Mouse (Mus musculus) heart, postnatal 4 days (tissue): Measurements from ENCODE around the gene Slc2a9. TPM values are rescaled to one million over a fixed set of nuclear protein-coding genes. Genes with fewer than 3 reads are reported as not detected.

Experiments used
- DNase-seq: peaks from one replicate; pipeline ENCODE4 v3.0.0; 2021
- total RNA-seq, 2 experiments: library from RNA; stranded (reverse); gene quantifications; 2 replicates each; pipeline ENCODE4 v1.2.3; 2021

The Slc2a9 gene
- total RNA-seq, result 1 to 10 TPM; 1.8 to 2.0 TPM

DNA sequence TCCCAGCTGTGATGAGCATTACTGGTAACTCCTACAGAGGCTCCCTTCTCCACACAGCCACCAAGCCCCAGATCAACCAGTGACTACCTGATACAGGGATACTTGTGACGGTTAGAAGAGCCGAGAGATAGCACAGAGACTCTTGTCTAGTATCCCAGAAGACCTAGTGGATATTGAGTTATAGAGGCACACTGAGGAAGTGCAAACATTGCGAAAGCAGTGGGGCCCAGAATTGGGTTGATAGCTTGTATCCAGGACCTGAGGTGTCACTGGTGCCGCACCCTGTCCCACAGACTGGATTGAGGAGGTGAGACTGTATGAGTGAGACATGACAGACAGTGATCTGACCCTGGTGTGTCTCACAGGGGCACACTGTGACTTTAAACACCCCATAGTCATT lies at the start of gene Slc2a9:
Gene Slc2a9 (minus strand): TSS at position 152 of the 400 bp plus-strand sequence.
- DNase-seq, result no peak

DNA sequence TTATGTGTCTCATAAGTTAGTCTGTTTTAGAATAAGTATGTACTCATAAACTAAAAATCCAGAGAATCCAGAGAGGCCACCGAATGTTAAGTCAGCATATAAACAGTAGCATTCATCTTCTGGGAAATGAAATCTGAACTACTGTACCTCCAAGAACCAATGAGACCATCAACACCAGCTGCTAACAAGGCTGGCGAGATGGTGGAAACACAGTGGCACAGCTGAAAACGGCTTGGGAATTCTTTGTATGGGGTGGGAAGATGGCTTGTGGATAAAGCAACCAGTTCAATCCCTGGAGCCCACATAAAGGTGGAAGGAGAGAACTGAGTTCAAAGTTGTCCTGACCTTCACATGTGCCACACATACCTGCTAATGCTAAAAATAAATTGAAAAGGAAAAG lies 49.7 kb upstream of the Slc2a9 start:
- no peak for DNase-seq

DNA sequence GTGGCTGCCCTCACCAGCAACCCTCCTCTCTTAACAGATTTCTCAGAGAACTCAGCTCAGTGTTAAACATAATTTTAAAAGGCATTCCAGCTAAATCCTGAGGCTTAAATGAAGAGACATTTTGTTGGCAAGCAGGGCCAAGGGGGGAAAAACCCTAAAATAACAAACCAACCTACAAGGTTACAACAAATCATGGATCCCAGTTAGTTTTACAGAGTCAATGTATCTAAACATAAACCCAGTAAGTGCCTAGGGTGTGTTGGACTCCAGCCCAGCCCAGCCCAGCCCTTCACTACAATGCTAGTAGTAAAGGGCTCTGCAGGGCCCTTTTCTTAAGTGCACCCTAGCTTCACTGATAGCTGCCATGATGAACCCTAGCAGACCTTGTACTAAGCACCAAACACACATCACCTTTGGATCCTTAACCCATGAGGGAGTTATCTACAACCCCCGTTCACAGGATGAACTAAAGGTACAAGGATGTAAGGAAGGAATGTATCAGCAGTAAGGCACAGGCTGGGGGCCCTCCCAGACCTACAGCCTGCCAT lies 47.4 kb upstream of the Slc2a9 start:
- DNase-seq, result peak; percentile 22

DNA sequence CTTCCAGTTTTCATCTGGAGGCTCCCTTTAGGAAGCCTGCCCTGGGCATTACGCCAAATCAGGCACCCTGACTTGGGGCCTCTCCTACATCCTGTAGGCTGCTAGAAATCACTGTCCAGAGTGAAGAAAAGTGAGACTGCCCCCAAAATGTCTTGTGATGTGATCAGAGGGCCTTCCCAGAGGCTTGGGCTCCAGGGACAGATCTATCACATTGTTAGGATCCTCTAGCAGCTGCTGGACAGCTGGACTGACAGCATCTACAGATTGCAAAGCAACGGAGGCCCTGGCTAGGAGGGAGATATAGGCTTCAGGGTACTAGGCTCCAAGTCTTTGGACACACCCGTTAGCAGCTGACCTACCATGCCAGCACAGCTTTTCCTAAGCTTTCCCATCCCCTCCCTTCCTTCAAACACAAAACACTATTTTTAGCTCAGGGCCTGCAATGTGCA lies 46.5 kb upstream of the Slc2a9 start:
- peak; percentile 59 for DNase-seq

DNA sequence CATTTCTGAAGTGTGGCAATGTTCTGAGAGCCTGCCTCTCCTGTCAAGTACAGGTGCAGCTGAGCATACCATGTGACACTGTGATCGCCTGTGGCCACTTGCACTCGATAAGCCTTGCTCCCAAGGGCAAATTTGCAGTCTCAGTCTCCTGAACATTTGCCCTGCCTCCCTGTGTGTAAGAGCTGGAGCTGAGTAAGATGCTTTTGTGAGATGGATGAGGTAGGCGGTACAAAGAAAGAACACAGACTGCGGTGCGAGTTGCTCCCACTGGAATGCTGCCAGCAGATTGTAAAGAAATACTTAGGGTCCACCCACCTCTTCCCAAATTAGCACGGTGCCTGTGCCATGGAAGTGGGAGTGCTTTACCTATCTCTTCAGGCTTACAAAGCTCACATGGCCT lies 44.4 kb upstream of the Slc2a9 start:
- DNase-seq, result peak; percentile 34

DNA sequence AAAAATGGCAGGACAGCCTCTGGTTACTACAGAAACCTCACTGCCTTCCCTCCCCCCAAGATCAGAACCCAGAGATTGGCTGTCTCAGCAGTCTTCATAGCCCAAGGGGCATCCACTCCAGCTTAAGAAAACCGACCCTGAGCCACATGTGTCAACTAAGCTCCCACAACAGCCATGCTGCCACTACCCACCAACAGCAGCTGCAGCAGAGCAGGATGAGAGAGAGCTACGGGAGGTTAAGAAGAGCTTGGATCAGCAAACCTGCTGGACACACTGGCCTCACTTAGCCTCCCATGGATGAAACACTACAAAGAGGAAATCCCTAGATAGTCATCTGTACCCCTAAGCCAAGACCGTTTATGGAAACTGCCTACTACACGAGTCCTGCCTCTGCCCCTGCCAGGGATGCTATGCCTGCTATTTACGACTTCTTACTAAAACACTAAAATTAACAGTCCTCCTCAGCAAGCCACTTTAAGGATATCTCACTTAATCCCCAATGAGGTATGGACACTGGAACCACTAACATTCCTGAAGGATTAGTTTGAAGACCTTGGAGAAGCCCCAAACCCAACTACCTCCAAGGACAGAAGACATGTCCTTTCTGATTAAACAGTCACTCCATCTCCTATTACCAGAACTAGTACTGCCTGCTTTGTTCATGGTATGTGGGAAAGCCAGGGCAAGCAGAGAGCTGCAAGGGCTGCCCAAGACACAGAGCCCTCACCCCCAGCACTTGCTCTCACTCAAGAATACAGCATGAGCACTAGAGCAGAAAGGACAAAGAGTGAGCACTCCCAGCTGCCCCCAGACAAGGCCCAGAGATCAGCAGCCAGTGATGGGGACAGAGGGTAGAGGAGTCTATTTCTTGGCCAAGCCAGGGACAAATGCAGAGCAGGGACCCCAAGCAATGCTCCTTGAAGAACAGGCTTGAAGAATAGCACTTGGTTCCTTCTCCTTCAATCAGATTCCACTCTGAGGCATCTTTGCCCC lies 41.8 kb upstream of the Slc2a9 start:
- no peak for DNase-seq

DNA sequence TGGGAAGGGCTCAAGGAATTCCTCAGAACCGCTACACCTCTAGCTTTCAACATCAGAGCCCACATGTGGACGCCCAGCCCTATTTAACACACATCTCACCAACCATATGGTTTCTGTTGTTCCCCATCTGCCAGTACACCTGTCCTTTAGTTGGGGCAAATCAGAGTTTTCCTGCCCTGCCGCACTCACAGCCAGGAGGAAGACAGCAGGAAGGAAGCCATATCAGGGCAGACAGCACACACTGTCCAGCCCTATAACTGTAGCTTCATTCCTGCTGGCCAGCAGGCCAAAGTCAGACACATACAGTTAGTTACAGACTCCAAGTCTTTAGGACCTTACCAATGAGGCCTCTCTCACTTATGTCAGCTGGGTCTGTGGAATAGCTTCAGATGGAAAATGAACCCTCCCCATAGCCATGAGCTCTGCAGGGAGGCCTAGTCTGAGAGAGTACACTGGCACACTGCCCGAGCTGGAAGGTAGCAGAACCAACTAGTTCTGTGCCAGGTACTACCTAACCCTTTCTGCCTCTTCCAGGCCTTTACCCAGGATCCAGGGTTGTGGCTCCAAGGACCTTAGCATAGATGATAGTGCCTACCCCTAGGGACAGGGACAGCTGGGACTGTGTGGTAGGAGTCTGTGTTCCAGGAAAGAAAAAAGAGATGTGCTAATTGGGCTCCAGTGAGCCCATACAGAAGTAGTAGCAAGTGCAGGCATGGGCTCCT lies 40.7 kb upstream of the Slc2a9 start:
- peak; percentile 47 for DNase-seq

DNA sequence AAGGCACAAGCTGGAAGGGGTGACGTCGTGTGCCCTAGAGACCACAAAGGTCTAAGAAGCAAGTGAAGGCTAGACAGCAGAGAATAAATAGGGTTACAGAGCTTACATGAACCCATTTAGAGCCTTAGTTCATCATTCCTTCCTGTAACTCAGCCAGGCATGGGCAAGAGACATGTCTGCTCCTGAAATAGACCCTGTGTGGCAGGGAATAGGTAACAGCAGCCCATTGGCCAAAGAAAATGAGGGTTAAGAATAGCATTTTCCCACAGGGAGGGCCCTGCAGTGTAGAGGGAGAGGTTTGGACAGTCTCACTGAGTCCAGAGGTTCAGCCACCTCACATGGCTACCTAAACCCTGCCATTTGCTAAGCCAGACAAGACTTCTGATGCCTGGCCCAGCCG lies 38.8 kb upstream of the Slc2a9 start:
- no peak for DNase-seq

DNA sequence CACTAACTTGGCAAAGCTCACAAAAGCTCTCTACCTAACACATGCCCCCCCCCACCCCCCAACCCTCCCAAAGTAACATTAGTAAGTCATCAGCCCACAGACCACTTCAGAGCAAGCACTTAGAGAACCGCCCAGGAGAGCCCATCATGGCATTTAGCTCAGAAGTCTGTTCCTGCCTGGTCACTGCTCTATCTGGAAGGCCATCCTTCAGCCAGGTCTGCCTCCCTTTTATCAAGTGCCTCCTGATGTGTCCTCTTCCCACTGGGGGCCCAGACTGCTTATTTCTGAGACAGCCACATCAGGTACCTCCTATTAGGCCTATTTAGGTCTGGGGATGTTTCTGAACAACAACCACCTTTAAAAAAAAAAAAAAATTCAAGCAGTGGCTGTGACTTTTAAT lies 38.0 kb upstream of the Slc2a9 start:
- DNase-seq, result no peak

DNA sequence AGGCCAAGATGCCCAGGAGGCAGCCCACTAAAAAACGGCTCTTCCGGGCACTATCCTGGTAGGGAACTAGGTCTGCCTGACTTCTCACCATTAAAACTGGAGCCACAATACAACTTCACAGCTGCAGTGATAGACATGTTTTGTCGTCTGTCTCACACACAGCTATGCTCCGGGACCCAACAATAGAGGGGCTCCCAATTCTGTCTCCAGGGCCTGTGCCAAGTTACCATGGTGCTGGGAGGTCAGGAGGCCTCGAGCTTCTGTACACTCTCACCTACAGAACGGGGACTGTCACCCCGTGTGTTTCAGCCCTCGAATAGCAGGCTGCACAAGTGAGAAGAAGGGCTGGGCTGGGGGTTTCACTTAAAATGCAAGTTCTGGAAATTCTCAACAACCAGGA lies 35.6 kb upstream of the Slc2a9 start:
- no peak for DNase-seq

DNA sequence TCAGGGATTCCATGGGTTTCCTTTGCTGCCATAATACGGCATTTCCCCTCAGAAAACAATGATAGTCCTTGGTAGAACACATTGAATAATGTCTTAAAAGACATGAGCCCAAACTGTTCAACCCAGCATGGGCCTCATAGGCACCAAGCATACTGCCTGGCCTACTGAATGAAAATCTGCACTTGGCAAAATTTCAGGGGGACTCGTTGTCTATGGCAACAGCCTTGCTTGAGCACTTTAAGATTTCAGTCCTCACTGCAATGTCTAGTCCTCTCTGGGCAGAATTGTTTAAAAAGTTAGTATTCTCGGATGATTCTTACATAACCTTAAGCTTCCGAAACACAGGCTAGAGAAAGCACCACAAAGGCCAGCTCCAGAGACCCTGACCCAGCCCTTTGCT lies 34.9 kb upstream of the Slc2a9 start:
- no peak for DNase-seq

DNA sequence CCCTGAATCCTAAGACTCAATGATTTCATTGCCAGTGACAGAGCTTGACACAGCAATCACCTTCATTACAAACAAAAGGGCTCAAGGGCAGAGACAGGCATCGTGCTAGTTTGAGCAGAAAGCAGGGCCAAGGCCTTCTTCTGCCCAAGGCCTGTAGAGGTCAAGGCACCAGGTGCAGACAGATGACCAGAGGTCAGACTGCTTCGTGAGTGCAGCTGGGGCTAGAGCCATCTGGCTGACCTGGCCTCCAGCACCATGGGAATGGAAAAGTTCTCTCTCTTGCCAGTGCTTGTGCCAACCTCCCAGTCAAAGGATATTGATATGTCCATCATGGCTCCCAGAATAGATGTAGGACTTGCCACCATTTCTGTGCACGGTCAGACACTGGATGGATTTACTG lies 33.9 kb upstream of the Slc2a9 start:
- no peak for DNase-seq

DNA sequence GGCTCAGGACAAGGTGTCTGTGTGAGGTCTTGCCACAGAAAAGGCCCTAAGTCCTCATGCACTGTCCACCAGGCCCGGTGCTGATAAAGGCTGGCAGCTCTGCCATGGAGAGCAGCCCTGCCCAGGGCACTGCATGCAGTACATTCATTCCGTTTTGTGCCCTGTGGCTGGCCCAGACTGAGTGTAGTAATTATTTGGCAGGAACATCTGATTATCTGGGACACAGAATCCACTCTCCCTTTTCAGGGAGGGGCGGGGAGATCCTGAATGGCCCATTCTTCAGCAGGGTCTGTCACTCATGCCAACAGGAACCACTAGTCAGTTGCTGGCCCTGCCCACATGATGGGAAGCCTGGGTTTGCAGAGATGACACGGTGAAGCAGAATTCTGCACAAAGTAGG lies 29.1 kb upstream of the Slc2a9 start:
- peak; percentile 27 for DNase-seq

DNA sequence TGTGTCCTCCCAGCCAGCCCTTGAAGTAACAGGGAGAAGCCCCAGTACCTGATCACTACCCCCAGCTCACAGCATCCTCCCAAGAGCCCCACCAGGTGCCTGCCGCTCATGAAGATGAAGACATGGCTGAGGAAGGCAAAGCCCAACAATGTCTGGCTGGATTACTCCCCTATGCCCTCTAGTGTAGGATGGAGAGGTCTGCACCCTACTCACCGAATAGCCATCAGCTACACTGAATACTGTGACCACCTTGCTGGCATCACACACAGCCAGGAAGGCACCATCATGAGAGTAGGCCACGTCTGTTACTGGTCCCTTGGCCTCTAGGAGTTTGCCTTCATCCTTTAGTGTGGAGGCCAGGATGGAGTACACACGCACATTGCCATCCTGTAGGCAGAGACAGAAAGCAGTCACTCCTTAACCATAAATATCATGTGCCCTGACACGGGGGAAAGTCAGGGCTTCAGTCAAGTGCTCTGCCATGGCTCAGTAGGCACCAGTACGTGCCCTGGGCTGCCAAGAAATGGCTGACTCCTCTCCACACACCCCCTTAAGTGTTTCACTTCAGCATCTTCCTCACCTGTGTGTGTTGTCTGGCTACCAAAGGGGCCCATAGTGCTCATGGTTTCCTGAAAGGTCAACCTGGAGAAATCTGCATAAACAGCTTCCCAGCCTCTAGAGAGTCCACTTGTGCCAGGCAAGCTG lies 26.9 kb upstream of the Slc2a9 start:
- DNase-seq, result no peak

DNA sequence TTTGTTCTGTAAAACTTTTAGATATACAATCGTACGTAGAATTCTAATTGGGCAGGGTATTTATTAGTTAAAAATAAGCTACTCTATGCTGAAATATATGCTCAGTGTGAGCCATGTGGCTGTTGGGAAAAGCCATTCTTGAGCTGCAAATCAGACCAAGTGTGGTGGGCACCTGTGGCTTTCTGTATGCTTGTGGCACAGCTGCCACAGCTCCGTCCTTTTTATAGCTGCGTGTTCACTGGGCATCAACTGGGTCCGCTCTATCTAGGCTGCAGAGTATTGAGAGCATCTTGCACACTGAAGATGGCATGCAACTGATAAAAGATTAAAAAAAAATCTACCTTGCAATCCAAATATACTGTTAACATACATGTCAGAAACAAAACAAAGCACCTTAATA lies 20.0 kb upstream of the Slc2a9 start:
- DNase-seq, result no peak

DNA sequence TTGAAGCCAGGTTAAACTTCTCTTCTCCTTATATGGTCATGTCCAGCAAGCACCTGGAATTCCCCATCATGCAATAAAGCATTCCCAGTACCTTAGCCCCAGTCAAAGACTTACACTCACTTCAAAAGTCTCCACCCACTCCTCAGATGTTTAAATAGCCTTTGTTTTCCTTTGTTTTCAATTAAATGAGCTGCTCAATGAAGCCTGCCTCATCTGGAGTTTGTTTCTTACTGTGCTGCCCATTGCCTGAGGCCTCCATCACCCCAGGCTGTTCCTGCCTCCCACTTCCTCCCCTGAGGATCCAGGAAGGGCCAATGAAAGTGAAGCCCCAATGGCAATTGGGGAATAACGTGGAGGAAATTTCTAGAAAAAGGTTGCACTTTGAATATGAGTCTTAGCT lies 17.9 kb upstream of the Slc2a9 start:
- DNase-seq, result no peak

DNA sequence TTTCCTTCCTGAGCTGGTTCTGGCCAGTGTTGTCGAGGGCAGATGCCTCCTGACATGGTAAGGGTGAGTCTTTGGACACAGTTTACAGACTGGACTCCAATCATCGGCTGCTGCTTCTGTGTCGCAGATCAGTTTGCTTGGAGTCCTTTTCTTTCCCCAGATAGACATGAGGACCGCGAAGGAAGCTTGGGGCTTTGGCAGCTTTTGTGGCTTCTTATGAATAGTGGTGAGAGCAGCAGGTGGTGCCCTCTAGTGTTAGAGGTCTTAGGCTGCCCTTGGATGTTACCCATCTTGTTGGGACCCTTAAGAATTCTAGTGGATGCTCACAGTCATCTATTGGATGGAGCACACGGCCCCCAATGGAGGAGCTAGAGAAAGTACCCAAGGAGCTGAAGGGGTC lies 13.3 kb upstream of the Slc2a9 start:
- DNase-seq, result peak; percentile 43

DNA sequence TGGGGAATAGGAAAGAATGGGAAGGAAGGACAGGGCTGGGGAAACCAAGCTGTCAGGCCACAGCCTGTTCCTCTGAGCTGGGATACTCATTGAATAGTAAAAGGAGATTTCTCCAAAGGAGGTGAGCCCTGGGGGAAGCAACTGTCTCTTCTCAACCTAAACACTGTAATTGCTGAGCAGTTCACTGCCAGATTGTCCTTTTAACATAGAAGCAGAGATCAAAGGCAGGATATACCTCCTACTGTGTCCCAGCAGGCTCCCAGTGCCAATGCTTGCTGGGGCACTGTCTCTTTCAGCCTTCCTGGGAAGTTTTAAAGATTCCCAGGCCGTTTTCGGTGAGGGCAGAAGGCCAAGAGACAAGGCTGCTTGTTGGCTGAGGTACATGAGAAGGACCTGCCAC lies 10.0 kb upstream of the Slc2a9 start:
- DNase-seq, result no peak

DNA sequence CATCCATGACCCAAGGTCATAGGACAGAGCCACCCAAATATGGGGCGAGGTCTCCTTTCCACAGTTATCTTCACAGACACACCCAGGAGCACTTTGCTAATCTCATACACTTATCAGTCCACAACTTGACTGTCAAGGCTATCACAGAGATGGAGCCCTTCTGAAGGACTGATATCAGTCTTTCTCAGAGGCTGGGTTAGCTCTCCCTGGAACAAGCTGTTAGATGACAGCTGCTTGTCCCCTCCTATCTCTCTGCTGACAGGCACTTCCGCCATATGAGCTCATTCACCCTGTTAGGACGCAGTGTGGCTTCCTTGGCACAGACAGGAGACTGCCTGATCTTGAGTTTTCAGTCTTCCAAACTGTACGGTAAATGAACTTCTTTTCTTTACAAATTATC lies 6.6 kb upstream of the Slc2a9 start:
- DNase-seq, result no peak

DNA sequence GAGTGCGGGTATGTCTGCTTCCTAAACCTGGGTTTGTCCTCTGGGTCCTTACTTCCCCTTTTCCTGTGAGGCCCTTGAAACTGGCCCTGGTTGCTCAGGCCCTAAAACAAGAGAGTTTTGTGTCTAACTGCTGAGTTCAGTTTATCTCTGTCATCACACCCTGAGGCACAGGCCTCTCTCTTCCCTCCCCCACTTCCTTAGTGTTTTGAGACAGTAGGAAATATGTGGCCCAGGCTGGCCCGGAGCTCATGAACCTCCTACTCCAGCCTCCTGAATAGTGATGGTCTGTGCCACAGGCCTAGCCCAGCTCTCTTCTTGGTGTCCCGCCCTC lies 2.5 kb upstream of the Slc2a9 start:
- DNase-seq, result no peak

DNA sequence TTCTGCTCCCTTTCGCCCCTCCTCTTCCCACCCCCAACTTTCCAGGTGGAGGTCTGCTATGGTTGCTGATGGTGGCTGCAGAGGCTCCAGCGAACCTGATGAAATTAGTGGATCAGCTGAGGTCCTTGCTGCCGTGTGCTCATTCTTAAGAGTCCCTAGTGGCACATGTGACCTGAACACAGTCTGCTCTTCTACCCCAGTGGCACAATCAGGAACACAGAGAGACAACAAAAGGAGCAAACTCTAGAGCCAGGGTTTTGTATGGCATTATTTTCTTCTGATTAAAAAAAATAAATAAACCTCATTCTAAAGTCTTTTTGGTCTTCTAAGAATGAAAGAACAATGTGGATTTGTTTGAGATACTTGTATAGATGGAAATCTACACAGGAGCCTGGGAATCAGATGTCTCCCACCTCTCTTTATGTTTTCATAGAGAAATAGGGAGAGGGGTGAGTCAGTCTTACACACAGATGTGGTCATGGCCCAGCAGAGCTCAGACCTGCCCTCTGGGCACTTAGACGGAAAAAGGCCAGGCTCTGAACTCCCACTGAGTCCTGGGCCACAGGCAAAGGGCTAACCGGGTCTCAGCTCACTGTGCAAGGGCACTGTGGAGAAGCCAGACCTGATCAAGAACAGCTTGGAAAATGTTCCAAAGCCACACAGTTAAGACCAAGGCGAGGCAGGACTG lies 1.9 kb upstream of the Slc2a9 start:
- DNase-seq, result no peak

DNA sequence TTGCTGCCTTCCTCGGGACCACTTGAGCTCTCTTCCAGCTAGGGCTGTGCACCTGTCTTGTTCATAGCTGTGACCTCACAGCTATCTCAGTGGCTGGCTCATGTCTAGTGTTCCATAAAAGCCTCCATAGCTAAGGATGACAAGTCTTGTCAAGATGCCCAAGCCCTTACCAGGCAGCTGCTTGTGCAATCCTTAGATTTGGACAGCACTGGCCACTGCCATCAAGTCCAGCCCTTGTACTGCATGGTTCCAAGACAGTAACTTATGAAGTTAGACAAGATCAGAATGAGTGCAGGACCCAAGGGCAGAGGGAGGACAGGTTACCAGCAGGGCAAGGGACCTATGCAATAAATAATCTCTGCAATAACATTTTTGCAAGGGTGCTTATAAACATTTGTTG lies 1.2 kb upstream of the Slc2a9 start:
- DNase-seq, result no peak
